Mouse (Mus musculus) small intestine, adult 2 months (tissue): ENCODE measurements around the gene Olfml3. TPM values are rescaled to one million over a fixed set of nuclear protein-coding genes. Genes with fewer than 3 reads are reported as not detected.

Experiments used
- H3K27ac ChIP-seq: fragments of 200-500 bp; 2 replicates; pipeline ENCODE4 v1.5.1; 2012; ENCODE audit warnings: low read depth, low read length, control low read depth, inconsistent platforms; ENCODE audit not compliant: insufficient read depth
- H3K27me3 ChIP-seq: fragments of 200-500 bp; 2 replicates; pipeline ENCODE4 v1.6.1; 2012; ENCODE audit warnings: mild to moderate bottlenecking, moderate library complexity, low read length, inconsistent platforms; ENCODE audit not compliant: control insufficient read depth, insufficient read depth
- H3K36me3 ChIP-seq: fragments of 200-500 bp; 2 replicates; pipeline ENCODE4 v1.6.1; 2012; ENCODE audit warnings: mild to moderate bottlenecking, low read length, control low read depth, inconsistent platforms; ENCODE audit not compliant: control insufficient read depth, insufficient read depth
- H3K4me1 ChIP-seq: fragments of 200-500 bp; 2 replicates; pipeline ENCODE4 v1.6.1; 2012; ENCODE audit warnings: low read length, inconsistent platforms, mixed read lengths; ENCODE audit not compliant: control insufficient read depth, insufficient read depth, insufficient read length
- H3K4me3 ChIP-seq: fragments of 200-500 bp; 2 replicates; pipeline ENCODE4 v1.5.1; 2012; ENCODE audit warnings: low read depth, mild to moderate bottlenecking, control low read depth, inconsistent platforms, low read length, moderate library complexity
- CTCF ChIP-seq: fragments of 200-500 bp; IDR thresholded peaks from 2 replicates; pipeline ENCODE4 v1.5.1; 2012; ENCODE audit warnings: low read depth, mild to moderate bottlenecking, control low read depth, inconsistent platforms, low read length, moderate library complexity, mixed read lengths; ENCODE audit not compliant: insufficient replicate concordance, insufficient read length; ENCODE audit errors: extremely low read depth
- POLR2A ChIP-seq: fragments of 200-500 bp; IDR thresholded peaks from 2 replicates; pipeline ENCODE4 v1.6.1; 2012; ENCODE audit warnings: low read depth, mild to moderate bottlenecking, control low read depth, inconsistent platforms, low read length, moderate library complexity
- WGBS: fragments of 180-500 bp; shearing (Covaris S2); methylation state at CpG from one replicate; pipeline ENCODE4 v1.1.7; 2018; 5-methylcytosine and 5-hydroxymethylcytosine counted together
- polyA plus RNA-seq: library from polyadenylated mRNA; depleted of rRNA; stranded (reverse); fragments of >200 nt; gene quantifications from 2 replicates; pipeline ENCODE4 v1.2.3, GENCODE M21; 2012

Olfml3 gene
- polyA plus RNA-seq, 1 experiment: 5.7 TPM

DNA sequence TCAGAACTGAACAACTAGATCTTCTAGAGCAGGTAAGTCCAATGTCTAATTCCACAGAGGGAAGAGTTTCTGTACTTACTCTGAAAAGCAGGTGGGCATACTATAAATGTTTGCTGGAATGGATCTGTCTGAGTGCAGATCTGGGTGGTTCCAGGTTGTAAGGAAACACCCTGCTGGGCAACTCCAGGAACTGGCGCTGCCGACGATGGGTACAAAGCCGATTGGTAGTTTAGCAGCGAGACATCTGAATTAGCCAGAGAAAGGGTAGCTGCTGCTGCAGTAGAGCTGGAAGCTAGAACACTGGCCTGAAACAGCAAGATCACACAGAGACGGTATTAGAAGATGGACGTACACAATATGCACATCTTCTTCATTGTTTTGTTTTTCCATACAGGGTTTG, 20.7 kb upstream of the Olfml3 start:
- Histone ChIP-seq H3K4me3 (no peak overlapping the region), H3K4me1 (peaks cover 6% of the 10 kb centered on the region; the same call in 1 of the 2 replicates), H3K27me3 (no peaks in the 10 kb centered on the region), H3K36me3 (peaks cover 52% of the 10 kb centered on the region), H3K27ac (no peak overlapping the region)
- 92% methylated on average over 7 of the region's 7 CpGs for WGBS
- no peak for TF ChIP-seq CTCF
- no peak for TF ChIP-seq POLR2A

DNA sequence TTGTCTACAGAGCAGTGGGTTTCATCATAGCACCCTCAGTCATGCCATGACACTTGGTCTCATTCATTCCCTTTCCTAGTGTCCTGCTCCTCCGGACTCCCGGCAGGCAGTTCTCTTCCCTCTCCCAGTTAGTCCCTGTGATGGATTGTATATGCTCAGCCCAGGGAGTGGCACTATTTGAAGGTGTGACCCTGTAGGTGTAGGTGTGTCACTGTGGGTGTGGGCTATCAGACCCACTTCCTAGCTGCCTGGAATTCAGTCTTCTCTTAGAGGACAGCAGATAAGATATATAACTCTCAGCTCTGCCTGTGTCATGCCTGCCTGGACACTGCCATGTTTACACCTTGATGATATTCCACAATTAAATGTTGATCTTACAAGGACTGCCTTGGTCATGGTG, 19.1 kb upstream of the Olfml3 start:
- Histone ChIP-seq H3K27ac (no peak overlapping the region), H3K4me3 (no peak overlapping the region), H3K4me1 (peaks cover 6% of the 10 kb centered on the region; the same call in 1 of the 2 replicates), H3K36me3 (peaks cover 55% of the 10 kb centered on the region), H3K27me3 (no peaks in the 10 kb centered on the region)
- no peak for TF ChIP-seq CTCF
- WGBS: 39% methylated on average over 2 of the region's 2 CpGs

DNA sequence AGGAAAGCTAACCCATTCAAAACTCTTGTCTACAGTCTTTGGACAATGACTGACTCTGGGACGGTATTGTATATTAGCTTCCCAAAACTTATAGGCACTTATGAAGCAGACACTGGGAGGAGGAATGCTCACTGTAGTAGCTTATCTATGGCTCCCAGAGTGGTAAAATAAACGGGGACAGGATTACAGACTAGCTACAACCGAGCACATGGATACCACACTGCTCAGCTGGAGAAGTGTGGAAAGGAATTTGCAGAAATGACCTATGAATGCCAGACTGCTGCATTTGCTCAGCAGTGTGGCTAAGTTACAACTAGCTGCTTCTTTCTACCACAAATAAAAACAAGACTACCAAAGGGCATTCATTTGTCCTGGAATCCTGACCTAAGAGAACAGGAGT, 17.6 kb upstream of the Olfml3 start:
- 71% methylated on average over 3 of the region's 3 CpGs for WGBS
- Histone ChIP-seq H3K4me1 (peaks cover 6% of the 10 kb centered on the region; the same call in 1 of the 2 replicates), H3K4me3 (no peak overlapping the region), H3K36me3 (peaks cover 58% of the 10 kb centered on the region), H3K27me3 (no peaks in the 10 kb centered on the region), H3K27ac (no peak overlapping the region)
- TF ChIP-seq POLR2A (no peak), CTCF (no peak)

DNA sequence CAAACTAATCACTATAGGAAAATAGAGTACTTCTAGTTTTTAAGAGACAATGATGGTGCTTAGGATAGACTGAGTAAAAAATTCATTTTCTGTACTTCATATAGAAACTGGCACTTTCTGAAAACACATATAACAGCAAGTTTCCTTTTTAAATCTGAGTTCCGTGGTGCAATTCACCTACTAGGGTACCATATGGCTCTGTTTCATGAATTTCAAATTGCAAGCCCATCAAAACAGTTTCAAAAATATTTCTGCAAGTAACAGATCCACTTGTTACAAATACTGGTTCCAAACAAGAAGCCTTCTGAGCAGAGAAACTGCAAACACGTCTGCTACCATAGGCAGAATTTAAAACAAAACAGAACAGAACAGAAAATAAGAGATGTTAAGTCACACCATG, 13.8 kb upstream of the Olfml3 start:
- TF ChIP-seq CTCF (no peak), POLR2A (no peak)
- peaks cover 69% of the 10 kb centered on the region for H3K36me3 ChIP-seq
- H3K4me1 ChIP-seq: no peaks in the 10 kb centered on the region
- 87% methylated on average over 2 of the region's 2 CpGs for WGBS
- no peaks in the 10 kb centered on the region for H3K27me3 ChIP-seq
- no peak overlapping the region for H3K27ac ChIP-seq
- H3K4me3 ChIP-seq: no peak overlapping the region

DNA sequence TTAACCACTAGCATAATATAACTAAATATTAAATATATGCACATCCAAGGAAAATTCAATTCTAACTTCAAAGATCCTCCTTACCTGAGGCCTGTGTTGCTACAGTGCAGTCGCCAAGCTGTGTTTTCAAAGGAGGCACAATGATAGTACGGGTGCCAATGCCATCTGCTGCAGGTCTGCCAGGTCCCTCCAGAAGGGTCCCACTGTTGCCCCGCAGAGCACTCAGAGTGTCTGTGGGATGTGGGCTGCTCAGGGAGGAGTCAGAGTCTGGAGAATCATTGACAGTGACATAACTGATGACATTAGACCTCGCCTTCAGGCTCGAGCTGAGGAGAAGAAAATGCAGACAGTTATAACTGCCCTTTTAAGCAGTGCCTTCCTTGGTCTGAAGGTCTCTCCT, 8.9 kb upstream of the Olfml3 start:
- no peaks in the 10 kb centered on the region for H3K27me3 ChIP-seq
- 80% methylated on average over 5 of the region's 5 CpGs for WGBS
- no peaks in the 10 kb centered on the region; the same call in 1 of the 2 replicates for H3K4me1 ChIP-seq
- H3K36me3 ChIP-seq: peaks cover 73% of the 10 kb centered on the region
- no peak overlapping the region for H3K4me3 ChIP-seq
- TF ChIP-seq POLR2A: no peak
- no peak for TF ChIP-seq CTCF
- H3K27ac ChIP-seq: no peak overlapping the region

DNA sequence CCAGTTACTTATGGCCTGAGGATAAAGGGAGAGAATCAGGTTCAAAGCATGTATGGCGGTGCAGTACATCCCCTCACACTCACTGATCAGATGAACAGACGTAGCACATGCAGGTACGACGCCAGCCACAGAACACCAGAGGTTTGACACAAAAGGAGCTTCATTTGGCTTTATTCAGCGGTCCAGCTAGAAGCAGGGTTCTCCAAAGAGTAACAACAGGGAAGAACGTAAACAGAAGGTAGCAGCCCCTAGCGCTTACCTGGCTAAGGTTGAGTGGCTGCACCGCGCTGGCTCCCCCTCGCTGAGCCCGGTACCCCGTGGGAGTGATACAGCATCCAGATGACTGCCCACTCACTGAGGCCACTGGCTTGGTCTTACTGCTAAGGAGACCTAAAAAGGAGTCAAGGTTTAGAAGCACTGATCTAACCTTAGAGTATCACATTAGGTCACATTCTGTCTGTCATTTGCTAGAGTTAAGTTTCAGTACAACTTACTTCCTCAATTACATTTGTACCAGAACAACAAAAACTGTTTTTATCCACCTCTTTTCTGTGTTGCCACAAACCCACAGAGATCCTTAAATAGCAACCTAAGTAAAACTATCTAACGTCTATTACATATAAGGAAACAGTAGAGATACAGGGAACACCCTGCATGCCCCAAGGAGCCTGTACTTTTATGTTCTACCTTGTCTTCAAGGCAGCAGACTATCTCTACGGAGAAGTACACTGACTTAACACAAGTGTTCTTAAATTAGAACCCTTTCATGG, 7.4 kb upstream of the Olfml3 start:
- TF ChIP-seq POLR2A (no peak), CTCF (no peak)
- Histone ChIP-seq H3K27ac (peak overlapping the region; percentile 27), H3K4me3 (no peak overlapping the region), H3K27me3 (no peaks in the 10 kb centered on the region), H3K4me1 (no peaks in the 10 kb centered on the region; the same call in 1 of the 2 replicates), H3K36me3 (peaks cover 68% of the 10 kb centered on the region)
- 87% methylated on average over 14 of the region's 14 CpGs for WGBS

DNA sequence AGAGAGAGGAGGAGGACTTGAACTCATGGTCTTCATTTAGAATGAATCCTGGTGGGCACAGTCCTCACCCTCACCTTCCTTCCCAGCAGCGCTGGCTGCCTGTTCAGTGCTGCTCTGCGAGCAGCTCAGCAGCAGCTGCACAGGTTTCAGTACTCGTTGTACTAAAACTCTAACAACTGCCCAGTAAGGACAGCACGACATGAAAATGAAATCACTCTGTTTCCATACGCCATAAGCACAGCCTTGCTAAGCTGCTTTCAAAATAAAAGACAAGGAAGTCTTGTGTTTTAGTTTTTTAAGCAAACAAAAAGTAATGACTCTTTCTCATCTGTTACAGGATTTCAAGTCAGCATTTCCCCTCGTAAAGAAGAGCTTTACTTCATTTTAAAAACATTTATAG, 5.4 kb upstream of the Olfml3 start:
- Histone ChIP-seq H3K4me3 (no peak overlapping the region), H3K27me3 (no peaks in the 10 kb centered on the region), H3K36me3 (peaks cover 49% of the 10 kb centered on the region), H3K27ac (no peak overlapping the region), H3K4me1 (no peaks in the 10 kb centered on the region; the same call in 1 of the 2 replicates)
- no peak for TF ChIP-seq CTCF
- no peak for TF ChIP-seq POLR2A
- WGBS: 70% methylated on average over 6 of the region's 6 CpGs
